Mouse (Mus musculus) liver, adult 2 months (tissue): Measurements from ENCODE around the gene Csf1.

Experiments
- CTCF ChIP-seq: fragments of 200-500 bp; IDR thresholded peaks from 2 replicates; pipeline ENCODE4 v1.5.1; 2011; ENCODE audit warnings: low read depth, low read length, control low read depth
- POLR2A ChIP-seq: fragments of 200-500 bp; IDR thresholded peaks from 2 replicates; pipeline ENCODE4 v1.6.1; 2011; ENCODE audit warnings: low read length, control low read depth; ENCODE audit not compliant: insufficient read depth; ENCODE audit errors: extremely low read depth

- TF ChIP-seq POLR2A: no peak
- TF ChIP-seq CTCF: no peak
Observed at GRCm38 (mm10) chr3:107750775-107751540, 9.3 kb downstream of the Csf1 start.
